Mouse (Mus musculus) testis, adult 2 months (tissue): ENCODE data around the gene Arl6ip5.

Experiments used
- CTCF ChIP-seq: fragments of 200-500 bp; IDR thresholded peaks from 2 replicates; pipeline ENCODE4 v1.5.1; 2012; ENCODE audit warnings: low read depth, mild to moderate bottlenecking, inconsistent platforms, low read length, moderate library complexity; ENCODE audit not compliant: control insufficient read depth, insufficient read depth, insufficient replicate concordance
- POLR2A ChIP-seq: fragments of 200-500 bp; IDR thresholded peaks from 2 replicates; pipeline ENCODE4 v1.6.1; 2012; ENCODE audit warnings: low read depth, mild to moderate bottlenecking, inconsistent platforms, low read length, moderate library complexity; ENCODE audit not compliant: control insufficient read depth

- TF ChIP-seq CTCF (no peak), POLR2A (no peak)
Observed at GRCm38 (mm10) chr6:97209201-97209600, 1.3 kb upstream of the Arl6ip5 start.
